Mouse (Mus musculus) erythroblast, embryonic 14.5 days (primary cell): Measurements from ENCODE around the gene Cstb.

Source experiments
- GATA1 ChIP-seq: IDR thresholded peaks from 2 replicates; pipeline ENCODE4 v1.6.1; 2012; ENCODE audit warnings: low read length, inconsistent platforms, mixed read lengths
- TAL1 ChIP-seq: IDR thresholded peaks from 3 replicates; pipeline ENCODE4 v1.6.1; 2012; ENCODE audit warnings: low read length, inconsistent platforms, mixed read lengths

- TF ChIP-seq GATA1 (no peak), TAL1 (no peak)
Observed at GRCm38 (mm10) chr10:78457495-78458347, 32.3 kb downstream of the Cstb start.
